Mouse (Mus musculus): Measurements from ENCODE around the gene Dna2. TPM values are rescaled to one million over a fixed set of nuclear protein-coding genes. Genes with fewer than 3 reads are reported as not detected.
A peak's percentile ranks its signal among the peaks of the same experiment; 100 is the strongest.

The Dna2 gene
- polyA plus RNA-seq, 1 experiment from 2014 or later = 15.9 TPM

- H3K9me3 ChIP-seq (ENCODE audit: control insufficient read depth, low read depth, low read length) = no peaks in the 10 kb centered on the region
- H3K9ac ChIP-seq (replicated peaks; ENCODE audit: low read depth, low read length) = no peak overlapping the region
- H3K27me3 ChIP-seq (ENCODE audit: control insufficient read depth, insufficient read depth, low read length) = no peaks in the 10 kb centered on the region
- WGBS = 89% methylated on average over 9 of the region's 9 CpGs
- no peaks in the 10 kb centered on the region for H3K4me1 ChIP-seq (ENCODE audit: control insufficient read depth, insufficient read depth, low read length)
- H3K27ac ChIP-seq (ENCODE audit: low read length) = no peak overlapping the region
- no peak overlapping the region for H3K4me3 ChIP-seq (ENCODE audit: low read depth, low read length)
- H3K4me2 ChIP-seq (replicated peaks; ENCODE audit: low read depth, low read length) = no peak overlapping the region
- ATAC-seq (ENCODE audit: insufficient number of reproducible peaks, insufficient read depth, low FRiP score, low read depth) = no peak
- peaks cover 75% of the 10 kb centered on the region for H3K36me3 ChIP-seq (ENCODE audit: control insufficient read depth, insufficient read depth, low read length)
These were observed 67.3 kb downstream of the Dna2 start for GRCm38 (mm10) chr10:63014168-63014567.

- H3K4me1 ChIP-seq (ENCODE audit: control insufficient read depth, insufficient read depth, low read length) = peaks cover 13% of the 10 kb centered on the region
- H3K27me3 ChIP-seq (ENCODE audit: control insufficient read depth, insufficient read depth, low read length) = no peaks in the 10 kb centered on the region
- no peak overlapping the region for H3K9ac ChIP-seq (replicated peaks; ENCODE audit: low read depth, low read length)
- H3K36me3 ChIP-seq (ENCODE audit: control insufficient read depth, insufficient read depth, low read length) = peaks cover 36% of the 10 kb centered on the region
- ATAC-seq (ENCODE audit: insufficient number of reproducible peaks, insufficient read depth, low FRiP score, low read depth) = no peak
- no peak overlapping the region for H3K4me2 ChIP-seq (replicated peaks; ENCODE audit: low read depth, low read length)
- no peaks in the 10 kb centered on the region for H3K9me3 ChIP-seq (ENCODE audit: control insufficient read depth, low read depth, low read length)
- WGBS = 91% methylated on average over 6 of the region's 6 CpGs
- no peak overlapping the region for H3K4me3 ChIP-seq (ENCODE audit: low read depth, low read length)
- no peak overlapping the region for H3K27ac ChIP-seq (ENCODE audit: low read length)
These were observed 72.5 kb downstream of the Dna2 start for GRCm38 (mm10) chr10:63019304-63019703.

DNA sequence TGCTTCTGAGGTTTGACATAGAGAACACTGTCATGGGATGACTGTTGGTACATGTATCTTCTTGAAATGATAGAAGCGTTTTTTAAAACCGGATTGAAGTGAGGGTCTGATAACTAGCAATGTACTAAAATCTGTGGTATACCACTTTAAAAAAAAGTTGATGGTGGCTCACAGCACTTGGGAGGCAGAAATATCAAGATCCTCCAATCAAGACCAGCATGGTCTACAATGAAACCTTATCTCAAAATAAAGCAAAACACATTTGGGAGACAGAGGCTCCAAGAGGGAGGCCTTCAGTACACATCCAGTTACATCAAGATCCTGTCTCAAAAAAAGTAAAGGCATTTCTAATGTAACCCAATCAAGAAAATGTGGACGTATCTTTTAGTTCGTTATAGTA is 74.9 kb downstream of the Dna2 start:
- 35% methylated on average over 4 of the region's 4 CpGs for WGBS
- peaks cover 12% of the 10 kb centered on the region for H3K36me3 ChIP-seq (ENCODE audit: control insufficient read depth, insufficient read depth, low read length)
- H3K9me3 ChIP-seq (ENCODE audit: control insufficient read depth, low read depth, low read length) = no peaks in the 10 kb centered on the region
- H3K9ac ChIP-seq (replicated peaks; ENCODE audit: low read depth, low read length) = peak overlapping the region; percentile 72; the same call in 1 of the 2 replicates
- ATAC-seq (ENCODE audit: insufficient number of reproducible peaks, insufficient read depth, low FRiP score, low read depth) = no peak
- H3K4me2 ChIP-seq (replicated peaks; ENCODE audit: low read depth, low read length) = peak overlapping the region; percentile 60
- H3K4me3 ChIP-seq (ENCODE audit: low read depth, low read length) = peak overlapping the region; percentile 86
- H3K27me3 ChIP-seq (ENCODE audit: control insufficient read depth, insufficient read depth, low read length) = no peaks in the 10 kb centered on the region
- no peak overlapping the region for H3K27ac ChIP-seq (ENCODE audit: low read length)
- peaks cover 15% of the 10 kb centered on the region for H3K4me1 ChIP-seq (ENCODE audit: control insufficient read depth, insufficient read depth, low read length)

DNA sequence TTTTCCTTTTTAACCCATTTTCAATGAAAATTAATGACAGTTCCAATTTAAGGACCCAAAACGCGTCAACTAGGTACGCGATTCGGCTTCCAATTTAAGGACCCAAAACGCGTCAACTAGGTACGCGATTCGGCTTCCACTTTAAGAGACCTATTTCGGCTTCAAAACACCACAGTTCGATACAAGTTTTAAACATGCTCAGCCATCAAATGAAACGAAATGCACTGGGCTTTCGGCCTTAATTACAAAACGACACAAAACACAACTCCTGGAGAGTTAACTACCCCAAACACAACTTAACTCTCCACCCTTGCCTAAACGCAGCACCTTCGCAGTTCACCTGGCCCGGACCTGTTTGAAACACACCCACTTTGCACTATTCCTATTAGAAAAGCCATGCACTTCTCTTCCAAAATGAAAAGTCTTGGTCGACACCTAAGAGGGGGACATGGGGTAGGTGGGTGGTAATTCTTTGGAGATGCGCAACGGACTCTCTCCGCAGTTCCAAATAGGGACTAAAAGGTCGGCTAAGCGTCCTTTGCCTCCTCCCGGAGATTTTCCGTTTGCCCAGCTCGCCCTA is 75.8 kb downstream of the Dna2 start:
- Histone ChIP-seq H3K4me1 (ENCODE audit: control insufficient read depth, insufficient read depth, low read length) (peaks cover 15% of the 10 kb centered on the region), H3K9ac (replicated peaks; ENCODE audit: low read depth, low read length) (peak overlapping the region; percentile 72), H3K4me2 (replicated peaks; ENCODE audit: low read depth, low read length) (peak overlapping the region; percentile 60), H3K27ac (ENCODE audit: low read length) (peak overlapping the region; percentile 99), H3K27me3 (ENCODE audit: control insufficient read depth, insufficient read depth, low read length) (no peaks in the 10 kb centered on the region), H3K9me3 (ENCODE audit: control insufficient read depth, low read depth, low read length) (no peaks in the 10 kb centered on the region), H3K36me3 (ENCODE audit: control insufficient read depth, insufficient read depth, low read length) (peaks cover 4% of the 10 kb centered on the region), H3K4me3 (ENCODE audit: low read depth, low read length) (peak overlapping the region; percentile 86)
- ATAC-seq (ENCODE audit: insufficient number of reproducible peaks, insufficient read depth, low FRiP score, low read depth) = no peak
- WGBS = under 1% methylated on average over 27 of the region's 27 CpGs

DNA sequence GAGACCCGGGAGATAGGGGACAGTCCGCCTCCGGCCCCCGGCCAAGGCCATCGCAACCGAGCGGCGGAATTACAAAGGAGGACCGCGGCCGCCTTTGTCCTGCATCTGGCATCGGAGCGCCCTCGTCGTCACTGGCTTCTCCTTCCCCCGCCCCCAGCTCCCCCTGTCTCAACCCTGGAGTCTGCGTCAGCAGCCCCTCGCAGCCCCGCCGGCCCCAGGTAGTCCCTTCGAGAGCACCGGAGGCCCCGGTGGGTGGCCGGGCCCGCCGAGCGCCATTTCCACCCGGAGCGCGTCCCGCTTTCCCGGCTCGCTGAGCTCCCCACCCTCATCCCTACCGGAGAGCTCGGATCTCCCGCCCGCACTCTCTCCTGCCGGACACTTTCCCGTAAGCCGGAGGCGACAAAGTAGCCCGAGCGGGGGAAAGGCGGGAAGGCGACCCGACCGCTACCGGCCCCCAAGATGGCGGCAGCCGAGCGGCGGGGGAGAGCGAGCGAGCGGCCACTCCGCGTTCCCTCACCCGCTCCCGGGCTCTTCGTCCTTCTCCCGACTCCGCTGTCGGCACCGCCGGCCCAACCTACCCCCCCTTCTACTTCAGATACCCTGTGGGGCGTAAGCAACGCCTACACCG is 76.4 kb downstream of the Dna2 start:
- Histone ChIP-seq H3K4me2 (replicated peaks; ENCODE audit: low read depth, low read length) (peak overlapping the region; percentile 60), H3K27me3 (ENCODE audit: control insufficient read depth, insufficient read depth, low read length) (no peaks in the 10 kb centered on the region), H3K4me3 (ENCODE audit: low read depth, low read length) (peak overlapping the region; percentile 86), H3K9ac (replicated peaks; ENCODE audit: low read depth, low read length) (peak overlapping the region; percentile 72), H3K36me3 (ENCODE audit: control insufficient read depth, insufficient read depth, low read length) (no peaks in the 10 kb centered on the region; the same call in 1 of the 2 replicates), H3K27ac (ENCODE audit: low read length) (peak overlapping the region; percentile 99), H3K9me3 (ENCODE audit: control insufficient read depth, low read depth, low read length) (no peaks in the 10 kb centered on the region), H3K4me1 (ENCODE audit: control insufficient read depth, insufficient read depth, low read length) (peaks cover 15% of the 10 kb centered on the region)
- no peak; the same call in 1 of the 2 replicates for ATAC-seq (ENCODE audit: insufficient number of reproducible peaks, insufficient read depth, low FRiP score, low read depth)
- WGBS = under 1% methylated on average over 68 of the region's 68 CpGs

Other genes with a start within 250 kb of the Dna2 start
- gene Stox1, start 220.9 kb upstream of the Dna2 start, polyA plus RNA-seq (2014; fragmentation: Nextera tagmentation; extraction: Ambion mirVana) = 1.3 and 1.5 TPM in 2 replicates
- gene Ccar1, start 154.7 kb upstream of the Dna2 start, polyA plus RNA-seq (2014; fragmentation: Nextera tagmentation; extraction: Ambion mirVana) = 141 and 144 TPM in 2 replicates
- 33.3 and 34.7 TPM in 2 replicates for gene Tet1, start 38.0 kb upstream of the Dna2 start, polyA plus RNA-seq (2014; fragmentation: Nextera tagmentation; extraction: Ambion mirVana)
- gene Slc25a16, start 26.4 kb upstream of the Dna2 start, polyA plus RNA-seq (2014; fragmentation: Nextera tagmentation; extraction: Ambion mirVana) = 15.3 and 17.5 TPM in 2 replicates
- 28.0 and 32.4 TPM in 2 replicates for gene Rufy2, start 33.2 kb downstream of the Dna2 start, polyA plus RNA-seq (2014; fragmentation: Nextera tagmentation; extraction: Ambion mirVana)
- 75.0 and 75.8 TPM in 2 replicates for gene Hnrnph3, start 77.2 kb downstream of the Dna2 start, polyA plus RNA-seq (2014; fragmentation: Nextera tagmentation; extraction: Ambion mirVana)
- gene Pbld2, start 77.3 kb downstream of the Dna2 start, polyA plus RNA-seq (2014; fragmentation: Nextera tagmentation; extraction: Ambion mirVana) = 1.6 and 2.1 TPM in 2 replicates
- gene Pbld1, start 113.1 kb downstream of the Dna2 start, polyA plus RNA-seq (2014; fragmentation: Nextera tagmentation; extraction: Ambion mirVana) = 1.2 and 1.5 TPM in 2 replicates
- gene Atoh7, start 152.6 kb downstream of the Dna2 start, polyA plus RNA-seq (2014; fragmentation: Nextera tagmentation; extraction: Ambion mirVana) = not detected in 2 replicates

Measured in stomach, embryonic 14.5 days (tissue).